Mouse (Mus musculus) urinary bladder, postnatal 36 days (tissue): Measurements from ENCODE around the gene Dmbt1.
"Not testable (repeated sequence)": the region's sequence is repeated elsewhere in the genome, so short reads cannot be mapped to it uniquely, and the experiment has no call there.

ENCODE experiments used
- DNase-seq, 2 experiments: peaks; one replicate each; pipeline ENCODE4 v3.0.0; 2022; ENCODE audit warnings: low spot score in 2 of 2, mixed read lengths in 1 of 2

The Dmbt1 gene

DNA sequence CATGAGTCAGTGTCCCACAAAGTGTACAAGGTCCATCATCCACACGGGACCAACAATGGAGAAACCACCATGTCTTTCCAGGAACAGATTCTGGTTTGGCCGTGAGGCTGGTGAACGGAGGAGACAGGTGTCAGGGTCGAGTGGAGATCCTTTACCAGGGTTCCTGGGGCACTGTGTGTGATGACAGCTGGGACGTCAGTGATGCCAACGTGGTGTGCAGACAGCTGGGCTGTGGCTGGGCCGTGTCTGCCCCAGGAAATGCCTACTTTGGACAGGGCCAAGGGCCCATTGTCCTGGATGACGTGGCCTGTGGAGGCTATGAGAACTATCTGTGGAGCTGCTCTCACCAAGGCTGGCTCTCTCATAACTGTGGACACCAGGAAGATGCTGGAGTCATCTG, 18.0 kb downstream of the Dmbt1 start:
- DNase-seq, result not testable (repeated sequence)

DNA sequence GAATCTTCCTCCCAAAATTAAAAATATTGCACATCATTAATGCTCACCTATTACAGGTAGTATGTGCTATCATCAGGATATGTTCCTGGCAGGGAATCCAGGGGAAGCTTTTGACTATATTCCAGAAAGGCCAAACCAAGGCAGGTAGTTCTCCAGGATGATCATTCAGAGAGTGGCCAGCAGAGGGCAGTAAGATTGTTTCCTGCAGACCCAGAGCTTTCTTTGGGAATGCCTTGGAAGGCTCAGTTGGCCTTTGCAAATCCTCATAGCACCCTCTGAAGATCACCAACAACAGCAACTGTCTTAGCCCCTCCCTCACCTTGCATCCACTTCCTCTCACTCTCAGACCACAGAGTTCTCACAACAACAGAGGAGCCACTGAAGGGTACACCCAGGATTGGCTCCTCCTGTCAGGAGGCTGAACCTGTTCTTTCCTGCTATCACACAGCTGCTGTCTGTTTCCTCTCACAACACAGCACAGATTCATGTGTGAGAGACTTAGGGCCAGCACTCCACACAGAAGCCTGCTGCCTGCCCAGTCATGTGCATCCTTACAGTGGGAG, 23.0 kb downstream of the Dmbt1 start:
- no peak for DNase-seq

DNA sequence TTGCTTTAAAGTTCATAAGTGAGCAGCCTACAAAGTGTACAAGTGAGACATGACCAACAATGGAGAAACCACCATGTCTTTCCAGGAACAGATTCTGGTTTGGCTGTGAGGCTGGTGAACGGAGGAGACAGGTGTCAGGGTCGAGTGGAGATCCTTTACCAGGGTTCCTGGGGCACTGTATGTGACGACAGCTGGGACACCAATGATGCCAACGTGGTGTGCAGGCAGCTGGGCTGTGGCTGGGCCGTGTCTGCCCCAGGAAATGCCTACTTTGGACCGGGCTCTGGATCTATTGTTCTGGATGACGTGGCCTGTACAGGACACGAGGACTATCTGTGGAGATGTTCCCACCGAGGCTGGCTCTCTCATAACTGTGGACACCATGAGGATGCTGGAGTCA, 26.1 kb downstream of the Dmbt1 start:
- DNase-seq, result not testable (repeated sequence)

DNA sequence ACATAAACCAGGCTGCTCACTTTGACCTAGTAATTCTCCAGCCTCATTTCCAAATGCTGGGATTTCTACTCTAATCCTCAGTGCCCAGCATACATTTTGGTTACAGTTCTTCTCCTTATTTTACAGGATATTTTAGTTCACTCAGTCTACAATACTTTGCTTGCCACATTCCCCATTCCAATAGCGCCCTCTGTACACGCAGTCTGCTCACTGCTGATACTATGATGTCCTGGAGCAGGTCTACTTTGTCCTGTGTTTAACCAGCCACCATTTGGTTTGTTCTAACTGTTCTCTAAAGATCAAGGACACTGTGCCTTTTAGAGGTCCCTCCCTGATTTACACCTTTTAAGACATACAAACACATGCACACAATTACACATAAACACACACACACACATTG, 28.0 kb downstream of the Dmbt1 start:
- DNase-seq, result not testable (repeated sequence)

DNA sequence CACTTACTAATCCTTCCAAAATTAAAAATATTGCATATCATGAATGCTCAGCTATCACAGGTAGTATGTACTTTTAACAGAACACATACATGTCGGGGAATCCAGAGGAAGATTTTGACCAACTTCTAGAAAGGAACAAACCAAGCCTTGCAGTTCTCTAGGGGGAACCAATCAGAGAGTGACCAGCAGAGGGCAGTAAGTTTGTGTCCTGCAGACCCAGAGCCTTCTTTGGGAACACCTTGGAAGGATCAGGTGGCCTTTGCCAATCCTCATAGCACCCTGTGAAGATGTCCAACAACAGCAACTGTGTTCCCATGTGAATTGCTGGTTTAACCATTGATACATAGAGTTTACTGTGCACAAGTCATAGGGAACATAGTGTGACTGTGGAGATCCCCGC, 30.7 kb downstream of the Dmbt1 start:
- DNase-seq, result no peak

DNA sequence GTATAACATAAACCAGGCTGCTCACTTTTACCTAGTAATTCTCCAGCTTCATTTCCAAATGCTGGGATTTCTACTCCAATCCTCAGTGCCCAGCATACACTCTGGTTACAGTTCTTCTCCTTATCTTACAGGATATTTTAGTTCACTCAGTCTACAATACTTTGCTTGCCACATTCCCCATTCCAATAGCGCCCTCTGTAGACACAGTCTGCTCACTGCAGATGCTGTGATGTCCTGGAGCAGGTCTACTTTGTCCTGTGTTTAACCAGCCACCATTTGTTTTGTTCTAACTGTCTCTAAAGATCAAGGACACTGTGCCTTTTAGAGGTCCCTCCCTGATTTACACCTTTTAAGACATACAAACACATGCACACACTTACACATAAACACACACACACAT, 36.3 kb downstream of the Dmbt1 start:
- peak in 1 of 2 experiments; percentile 13 for DNase-seq

DNA sequence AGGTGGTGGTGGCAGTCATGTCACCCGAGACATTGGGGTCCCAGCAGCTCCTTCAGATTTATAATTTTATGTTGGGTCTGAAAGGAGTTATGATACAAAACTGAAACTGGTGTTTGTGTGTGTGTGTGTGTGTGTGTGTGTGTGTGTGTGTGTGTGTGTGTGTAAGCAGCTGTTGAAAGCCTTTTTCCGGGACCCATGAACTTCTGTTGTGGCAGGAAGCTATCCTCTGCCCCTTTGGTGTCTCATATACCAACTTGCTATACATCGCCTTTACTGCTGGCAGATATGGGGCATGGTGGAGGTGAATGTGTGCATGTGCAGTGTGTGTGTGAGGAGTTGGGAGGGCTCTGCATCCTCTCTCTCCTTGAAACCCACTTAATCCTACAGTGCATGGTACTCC, 41.6 kb downstream of the Dmbt1 start:
- DNase-seq, result not testable (repeated sequence)

DNA sequence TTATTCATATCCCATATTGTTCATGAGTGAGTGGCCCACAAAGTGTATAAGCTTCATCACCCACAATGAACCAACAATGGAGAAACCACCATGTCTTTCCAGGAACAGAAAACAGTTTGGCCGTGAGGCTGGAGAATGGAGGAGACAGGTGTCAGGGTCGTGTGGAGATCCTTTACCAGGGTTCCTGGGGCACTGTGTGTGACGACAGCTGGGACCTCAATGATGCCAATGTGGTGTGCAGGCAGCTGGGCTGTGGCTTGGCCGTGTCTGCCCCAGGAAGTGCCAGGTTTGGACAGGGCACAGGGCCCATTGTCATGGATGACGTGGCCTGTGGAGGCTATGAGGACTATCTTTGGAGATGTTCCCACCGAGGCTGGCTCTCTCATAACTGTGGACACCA, 42.2 kb downstream of the Dmbt1 start:
- DNase-seq, result not testable (repeated sequence)

DNA sequence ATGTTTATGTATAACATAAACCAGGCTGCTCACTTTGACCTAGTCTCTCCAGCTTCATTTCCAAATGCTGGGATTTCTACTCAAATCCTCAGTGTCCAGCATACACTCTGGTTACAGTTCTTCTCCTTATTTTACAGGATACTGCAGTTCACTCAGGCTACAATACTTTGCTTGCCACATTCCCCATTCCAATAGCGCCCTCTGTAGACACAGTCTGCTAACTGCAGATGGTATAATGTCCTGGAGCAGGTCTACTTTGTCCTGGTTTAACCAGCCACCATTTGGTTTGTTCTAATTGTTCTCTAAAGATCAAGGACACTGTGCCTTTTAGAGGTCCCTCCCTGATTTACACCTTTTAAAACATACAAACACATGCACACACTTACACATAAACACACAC, 44.1 kb downstream of the Dmbt1 start:
- no peak for DNase-seq

DNA sequence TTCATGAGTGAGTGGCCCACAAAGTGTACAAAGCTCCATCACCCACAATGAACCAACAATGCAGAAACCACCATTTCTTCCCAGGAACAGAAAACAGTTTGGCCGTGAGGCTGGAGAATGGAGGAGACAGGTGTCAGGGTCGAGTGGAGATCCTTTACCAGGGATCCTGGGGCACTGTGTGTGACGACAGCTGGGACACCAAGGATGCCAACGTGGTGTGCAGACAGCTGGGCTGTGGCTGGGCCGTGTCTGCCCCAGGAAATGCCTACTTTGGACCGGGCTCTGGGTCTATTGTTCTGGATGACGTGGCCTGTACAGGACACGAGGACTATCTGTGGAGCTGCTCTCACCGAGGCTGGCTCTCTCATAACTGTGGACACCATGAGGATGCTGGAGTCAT, 50.5 kb downstream of the Dmbt1 start:
- not testable (repeated sequence) for DNase-seq

DNA sequence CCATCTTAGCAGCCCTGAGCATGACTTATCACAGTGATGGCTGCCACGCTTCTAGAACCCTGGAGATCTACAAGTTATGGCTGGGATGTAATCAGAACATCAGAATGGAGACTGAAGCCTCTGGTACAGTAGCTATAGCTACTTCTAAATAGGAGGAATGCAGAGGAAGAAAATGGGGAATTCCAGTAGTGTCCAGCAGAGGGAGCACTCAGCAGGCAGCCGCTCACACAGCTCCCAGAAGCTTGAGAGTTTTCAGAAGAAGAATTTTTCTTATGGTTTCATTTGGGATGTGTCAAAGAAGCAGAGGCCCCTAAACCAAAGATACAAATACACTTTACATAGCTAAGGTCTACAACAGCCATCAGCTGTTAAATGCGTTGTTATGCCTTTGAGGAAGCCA, 80.6 kb downstream of the Dmbt1 start:
- peak; percentile 15 to 39 for DNase-seq

DNA sequence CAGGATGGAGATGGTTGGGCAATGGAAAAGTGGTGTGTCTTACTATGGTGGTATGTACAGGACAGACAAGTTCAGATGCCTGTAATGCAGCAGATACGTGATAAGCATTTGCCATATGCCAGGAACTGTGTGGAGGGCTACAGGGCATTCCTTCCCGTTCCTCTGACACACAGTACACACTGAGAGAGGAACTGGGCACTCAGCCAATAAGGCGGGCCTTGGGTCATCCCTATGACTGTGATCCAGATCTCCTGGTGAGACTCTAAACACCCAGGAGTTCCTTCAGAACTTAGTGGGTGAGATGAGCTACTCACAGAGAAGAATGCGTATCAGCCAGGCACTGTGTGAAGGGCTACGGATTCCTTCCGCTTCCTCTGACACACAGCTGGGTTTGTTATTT, 81.8 kb downstream of the Dmbt1 start:
- no peak for DNase-seq

DNA sequence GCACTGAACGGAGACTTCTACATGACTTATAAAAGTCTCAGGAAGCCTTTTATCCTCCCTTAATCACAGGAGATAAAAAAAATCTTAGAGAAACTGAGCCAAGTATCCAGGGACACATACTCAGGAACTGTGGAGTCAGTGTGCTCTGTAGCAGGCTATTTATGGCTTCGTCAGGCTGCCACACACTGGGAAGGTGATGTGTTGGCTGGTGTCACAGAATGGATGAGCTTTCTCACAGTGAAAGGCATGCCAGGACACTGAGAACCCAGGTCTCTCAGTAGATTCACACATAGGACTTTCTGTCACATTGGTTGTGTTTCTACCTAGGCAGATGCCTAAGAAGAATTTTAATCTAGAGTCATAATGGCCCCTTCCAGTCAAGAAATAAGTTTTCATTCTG, 82.6 kb downstream of the Dmbt1 start:
- no peak for DNase-seq

DNA sequence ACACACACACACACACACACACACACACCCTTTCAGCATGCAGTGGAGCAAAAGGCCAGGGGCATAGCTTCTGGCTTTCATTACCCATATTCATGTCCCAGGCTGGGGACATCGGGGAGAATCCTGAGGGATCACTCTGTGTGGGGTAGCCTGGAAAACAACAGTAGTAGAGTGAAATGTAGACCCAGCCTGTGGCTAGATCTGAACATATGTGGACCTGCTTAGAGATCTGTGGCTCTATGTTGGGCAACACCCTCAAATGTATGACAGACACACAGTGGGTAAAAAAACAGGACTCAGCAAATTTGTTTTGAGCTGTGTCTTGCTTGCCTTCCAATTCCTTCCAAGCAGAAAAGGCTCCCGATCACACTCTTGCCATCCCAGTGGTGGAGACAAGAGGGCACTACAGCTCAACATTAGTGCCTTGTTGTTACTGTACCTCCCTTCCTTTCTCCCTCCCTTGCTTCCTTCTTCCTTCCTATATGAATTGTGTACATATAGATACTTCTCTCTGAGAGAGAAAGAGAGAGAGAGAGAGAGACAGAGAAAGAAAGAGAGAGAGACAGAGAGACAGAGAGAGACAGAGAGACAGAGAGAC, 90.5 kb downstream of the Dmbt1 start:
- no peak for DNase-seq

DNA sequence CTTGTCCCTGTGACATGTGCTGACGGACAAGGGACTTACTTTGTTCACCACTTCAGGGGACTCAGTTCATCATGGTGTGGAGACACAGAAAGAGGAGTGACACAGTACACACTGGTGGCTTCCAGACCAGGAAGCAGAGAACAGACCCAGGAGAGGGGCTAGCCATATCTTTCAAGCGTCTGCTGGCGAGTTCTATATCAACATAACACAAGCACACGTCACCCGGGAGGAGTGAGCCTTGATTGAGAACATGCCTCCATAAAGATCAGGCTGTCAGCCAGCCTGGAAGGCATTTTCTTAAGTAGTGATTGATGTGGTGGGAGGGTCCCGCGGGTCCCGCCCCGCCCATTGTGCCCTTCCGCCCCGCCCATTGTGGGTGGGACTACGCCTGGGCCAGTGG, 98.2 kb downstream of the Dmbt1 start:
- no peak for DNase-seq

DNA sequence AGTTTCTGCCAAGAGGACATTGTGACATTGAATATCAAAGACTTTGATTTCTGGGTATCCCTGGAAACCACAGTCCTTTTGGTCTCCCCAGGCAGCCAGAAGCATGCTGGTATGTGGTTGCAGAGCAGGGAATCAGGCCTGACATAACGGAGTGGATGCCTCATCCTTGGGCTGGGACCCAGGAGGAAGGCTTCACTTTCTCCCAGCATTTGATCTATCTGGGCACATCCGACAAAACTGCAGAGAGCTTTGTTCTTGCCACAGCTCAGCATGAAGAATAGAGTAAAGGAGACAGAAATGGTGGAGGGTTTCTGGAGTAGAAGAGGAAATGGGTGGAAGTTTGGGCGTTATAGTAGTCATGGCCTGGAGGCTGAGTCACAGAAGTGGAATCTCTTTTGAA, 101.3 kb downstream of the Dmbt1 start:
- DNase-seq, result no peak

DNA sequence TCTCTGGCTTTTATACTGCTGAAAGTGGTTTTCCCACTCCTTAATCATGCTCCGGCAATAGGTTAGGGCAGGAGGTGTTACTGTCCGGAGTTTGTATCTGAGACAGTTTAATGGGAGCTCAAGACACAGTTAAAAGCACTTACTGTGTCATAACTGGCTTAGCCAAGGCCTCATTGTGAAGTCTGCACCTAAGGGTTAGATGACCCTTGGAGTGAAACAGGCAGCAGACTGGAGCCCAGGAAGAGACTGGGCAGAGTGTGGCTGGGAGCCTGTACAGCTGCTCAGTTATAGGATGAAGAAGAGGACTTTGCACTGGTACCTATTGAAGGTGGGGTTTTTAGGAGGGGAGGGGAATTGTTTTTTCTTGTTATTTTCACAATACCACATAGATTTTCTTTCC, 114.4 kb downstream of the Dmbt1 start, which contains the start of gene 4933402N03Rik:
TSS of gene 4933402N03Rik (minus strand) at position 101 of the 400 bp plus-strand sequence.
- no peak for DNase-seq

DNA sequence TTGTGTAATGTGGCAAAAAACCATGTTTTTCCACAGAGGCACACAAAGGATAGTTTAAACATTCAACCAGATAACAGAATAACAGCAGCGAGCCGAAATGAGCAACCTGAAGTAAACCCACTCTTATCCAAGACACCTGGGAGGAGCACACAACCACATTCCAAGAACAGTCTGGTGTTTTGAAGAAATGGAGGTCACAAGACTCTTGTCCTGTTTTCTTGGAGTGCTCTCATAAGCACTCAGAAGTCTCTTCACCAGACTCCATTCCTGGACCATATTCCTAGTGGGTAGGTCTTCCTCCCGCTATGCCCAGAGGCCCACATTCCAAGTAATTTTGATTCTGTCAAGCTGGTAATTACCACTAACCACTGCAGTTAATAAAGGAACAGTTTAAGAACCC, 118.3 kb downstream of the Dmbt1 start:
- DNase-seq, result no peak

DNA sequence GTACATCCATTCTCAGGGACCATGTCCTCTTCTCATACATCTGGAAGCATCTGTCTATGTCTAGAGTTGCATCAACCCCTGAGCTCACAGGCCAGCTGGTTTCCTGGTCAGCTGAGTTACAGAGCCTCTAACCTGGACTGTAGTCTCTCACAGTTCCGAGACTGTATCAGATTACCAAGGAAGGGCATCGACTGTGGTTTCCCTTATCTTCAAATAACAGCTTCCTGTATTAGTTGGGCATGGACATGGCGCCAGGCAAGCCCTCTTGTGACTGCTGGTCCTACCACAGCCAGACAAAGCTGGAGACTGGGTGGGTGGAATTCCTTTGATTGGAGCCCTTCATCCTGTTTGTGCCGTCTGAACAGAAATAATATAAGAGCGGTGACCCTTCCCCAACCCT, 121.2 kb downstream of the Dmbt1 start:
- no peak for DNase-seq

DNA sequence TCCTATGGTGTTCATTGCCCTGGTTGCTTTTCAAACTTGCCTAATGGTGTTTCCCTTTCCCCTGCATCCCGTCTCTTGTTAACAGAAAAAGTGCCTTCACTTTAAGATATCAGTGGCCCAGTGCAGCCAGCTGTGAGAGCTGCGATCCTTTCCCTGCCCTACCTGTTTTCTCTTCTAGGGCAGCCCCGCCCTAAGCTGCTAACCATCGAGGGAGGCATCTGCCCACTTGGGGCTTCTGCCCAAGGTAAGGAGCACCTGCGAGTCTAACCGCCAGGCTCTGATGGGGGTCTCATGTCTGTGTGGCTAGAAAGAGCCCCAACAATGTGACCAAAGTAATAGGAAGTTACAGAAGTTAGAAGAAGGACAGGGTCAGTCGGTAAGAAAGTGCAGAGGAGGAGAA, 130.4 kb downstream of the Dmbt1 start:
- no peak for DNase-seq

DNA sequence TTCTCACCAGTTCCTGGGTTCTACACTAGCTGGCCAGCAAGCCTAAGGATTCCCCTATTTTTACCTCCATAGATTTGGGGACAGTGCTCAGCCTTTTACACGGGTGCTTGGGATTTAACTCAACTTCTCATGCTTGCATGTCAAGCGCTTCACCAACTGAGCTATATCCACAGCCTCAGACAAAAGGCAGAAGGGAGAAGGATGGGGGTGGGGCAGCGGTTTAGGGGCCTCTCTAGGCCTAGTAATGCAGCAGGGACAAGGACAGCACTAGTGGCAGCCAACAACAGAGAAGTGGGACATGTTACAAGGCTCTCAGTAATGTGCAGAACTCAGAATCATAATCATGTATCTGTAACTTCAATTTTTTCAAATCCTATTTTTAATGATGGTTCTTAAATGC, 135.9 kb downstream of the Dmbt1 start:
- DNase-seq, result no peak

DNA sequence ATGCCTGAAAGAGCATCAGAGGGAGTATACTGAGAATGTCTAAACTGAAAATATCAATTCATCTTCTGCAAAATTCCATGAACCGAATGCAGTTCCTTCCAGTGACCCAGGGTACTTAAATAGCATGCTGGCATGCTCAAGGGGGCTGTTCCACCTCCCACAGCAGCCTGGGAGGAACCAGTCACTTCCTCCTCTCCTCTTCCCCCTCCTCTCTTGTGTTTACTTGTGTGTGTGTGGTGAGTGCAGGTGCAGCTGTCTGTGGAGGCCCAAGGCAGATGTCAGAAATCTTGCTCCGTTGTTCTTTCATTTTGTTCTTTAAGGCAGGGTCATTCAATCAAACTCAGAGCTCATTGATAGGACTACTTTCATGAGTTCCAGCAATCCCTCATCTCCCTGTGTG, 137.2 kb downstream of the Dmbt1 start:
- DNase-seq, result no peak
